Mouse (Mus musculus) E14TG2a.4 (cell line): Measurements from ENCODE around the gene Itpr1.

Experiments used
- CTCF ChIP-seq: conservative IDR thresholded peaks from 2 replicates; pipeline ENCODE4 v1.5.1; 2014; ENCODE audit warnings: low read length
- POU5F1 ChIP-seq: IDR thresholded peaks from 2 replicates; pipeline ENCODE4 v1.6.1; 2014; ENCODE audit warnings: low read length, borderline replicate concordance

GRCm38 (mm10) chr6:108446766-108447165 is 233.9 kb downstream of the Itpr1 start:
- TF ChIP-seq CTCF (no peak), POU5F1 (no peak)
